Comparison of ENCODE assay signal across 32 mouse cellular contexts in genomic region chr11:96046793-96047192, GRCm38 (mm10). TPM values are rescaled to one million over a fixed set of nuclear protein-coding genes. Genes with fewer than 3 reads are reported as not detected.
DNase-seq lines count a peak whose midpoint lies in the region; ATAC-seq and TF ChIP-seq lines count a peak whose summit lies in the region.
"Had no signal": no experiment of that assay in that cellular context is flagged by ENCODE, and none has a peak within 500 bp of the region (broad histone marks: within the 10 kb centered on the region; RNA-seq: fewer than 3 reads in every experiment).

No protein-coding gene starts in this region.

- WGBS in limb, embryonic 15.5 days, result 74% methylated on average over 2 of the region's 2 CpGs
- WGBS in limb, embryonic 10.5 days, result 80% methylated on average over 2 of the region's 2 CpGs
- 60% methylated on average over 2 of the region's 2 CpGs for WGBS in liver, embryonic 15.5 days (ENCODE audit: insufficient replicate concordance)

- no peak overlapping the region for H3K9ac ChIP-seq in limb, embryonic 15.5 days
- no peak overlapping the region for H3K9ac ChIP-seq in ES-Bruce4 (ENCODE audit: low read depth, poor library complexity, severe bottlenecking)
- H3K9ac ChIP-seq in liver, embryonic 15.5 days, result no peak overlapping the region
- H3K9ac ChIP-seq: embryonic facial prominence, embryonic 12.5 days; forebrain, embryonic 12.5 days; forebrain, postnatal 0 days; kidney, embryonic 15.5 days; lung, embryonic 15.5 days had no signal

- no peak for ATAC-seq in limb, embryonic 15.5 days (ENCODE audit: insufficient number of reproducible peaks, low FRiP score, low TSS enrichment, low read depth)
- ATAC-seq in liver, embryonic 15.5 days (ENCODE audit: insufficient read depth), result no peak
- ATAC-seq: forebrain, postnatal 0 days; hindbrain, embryonic 16.5 days; midbrain, embryonic 16.5 days; Patski had no signal

- H3K27me3 ChIP-seq in limb, embryonic 15.5 days, result no peaks in the 10 kb centered on the region
- no peaks in the 10 kb centered on the region for H3K27me3 ChIP-seq in limb, embryonic 10.5 days (ENCODE audit: low read depth, poor library complexity, severe bottlenecking)
- H3K27me3 ChIP-seq in ES-Bruce4 (ENCODE audit: control insufficient read depth, insufficient read depth, low read length, poor library complexity, severe bottlenecking), result no peaks in the 10 kb centered on the region
- no peaks in the 10 kb centered on the region for H3K27me3 ChIP-seq in liver, embryonic 15.5 days
- H3K27me3 ChIP-seq: embryonic facial prominence, embryonic 12.5 days; forebrain, embryonic 12.5 days; kidney, embryonic 15.5 days; lung, embryonic 15.5 days; Patski had no signal

- no peak for TF ChIP-seq POLR2A in ES-Bruce4 (IDR thresholded peaks at IDR 0.05; ENCODE audit: insufficient read depth, low read length)
- 0 out of 2 replicates have a peak, but pooled peaks have one; percentile 6 for TF ChIP-seq POLR2A in cortical plate, adult 2 months (IDR thresholded peaks at IDR 0.05; ENCODE audit: extremely low read depth, insufficient read depth, low read length)

- TF ChIP-seq CTCF in ES-Bruce4 (IDR thresholded peaks at IDR 0.05; ENCODE audit: low read depth, low read length), result no peak
- no peak for TF ChIP-seq CTCF in cortical plate, adult 2 months (IDR thresholded peaks at IDR 0.05; ENCODE audit: extremely low read depth, insufficient read depth, low read length)

- H3K4me3 ChIP-seq in limb, embryonic 15.5 days, result no peak overlapping the region
- H3K4me3 ChIP-seq in limb, embryonic 10.5 days, result no peak overlapping the region
- H3K4me3 ChIP-seq in ES-Bruce4 (ENCODE audit: low read depth, low read length), result no peak overlapping the region
- no peak overlapping the region for H3K4me3 ChIP-seq in cortical plate, adult 2 months (ENCODE audit: insufficient read depth, low read length)
- H3K4me3 ChIP-seq in liver, embryonic 15.5 days (replicated peaks), result no peak overlapping the region
- H3K4me3 ChIP-seq: embryonic facial prominence, embryonic 12.5 days; erythroblast, embryonic 14.5 days; forebrain, embryonic 12.5 days; kidney, embryonic 15.5 days; lung, embryonic 15.5 days; midbrain, embryonic 10.5 days had no signal

- H3K27ac ChIP-seq in limb, embryonic 15.5 days, result peak overlapping the region; percentile 13; the same call in 1 of the 2 replicates
- H3K27ac ChIP-seq in limb, embryonic 10.5 days, result no peak overlapping the region
- peak overlapping the region; percentile 38; the same call in 1 of the 2 replicates for H3K27ac ChIP-seq in ES-Bruce4 (ENCODE audit: insufficient read depth, low read length)
- H3K27ac ChIP-seq in cortical plate, adult 2 months (ENCODE audit: insufficient read depth, low read length), result no peak overlapping the region
- H3K27ac ChIP-seq in liver, embryonic 15.5 days (replicated peaks), result peak overlapping the region; percentile 33
- H3K27ac ChIP-seq: embryonic facial prominence, embryonic 12.5 days; forebrain, embryonic 12.5 days; kidney, embryonic 15.5 days; lung, embryonic 15.5 days; midbrain, embryonic 10.5 days had no signal

- DNase-seq in limb, embryonic 10.5 days (ENCODE audit: low spot score), result no peak
- DNase-seq in cerebellum, adult 11-12 months, result no peak
- no peak for DNase-seq in cerebellum, adult 8-10 months
- no peak for DNase-seq in testis, postnatal 14 days (ENCODE audit: low spot score)
- DNase-seq: adrenal gland, postnatal 10 days; B cell, adult 2 months; cerebellum, adult 18-20 months; cerebellum, postnatal 25 days; forebrain, postnatal 0 days; kidney, postnatal 25 days; right cerebral cortex, postnatal 4 days; thymus, postnatal 4 days had no signal

- H3K4me2 ChIP-seq in limb, embryonic 15.5 days, result no peak overlapping the region
- no peak overlapping the region for H3K4me2 ChIP-seq in liver, embryonic 15.5 days
- H3K4me2 ChIP-seq: embryonic facial prominence, embryonic 12.5 days; forebrain, embryonic 12.5 days; kidney, embryonic 15.5 days; lung, embryonic 15.5 days had no signal

- peaks cover 75% of the 10 kb centered on the region for H3K36me3 ChIP-seq in limb, embryonic 15.5 days
- H3K36me3 ChIP-seq in limb, embryonic 10.5 days, result peaks cover 83% of the 10 kb centered on the region
- H3K36me3 ChIP-seq in ES-Bruce4 (ENCODE audit: control insufficient read depth, insufficient read depth, low read length, poor library complexity, severe bottlenecking), result peaks cover 72% of the 10 kb centered on the region
- H3K36me3 ChIP-seq in liver, embryonic 15.5 days (replicated peaks), result peaks cover 92% of the 10 kb centered on the region

- H3K4me1 ChIP-seq in limb, embryonic 15.5 days, result no peaks in the 10 kb centered on the region
- H3K4me1 ChIP-seq in limb, embryonic 10.5 days, result no peaks in the 10 kb centered on the region
- H3K4me1 ChIP-seq in ES-Bruce4 (ENCODE audit: control insufficient read depth, insufficient read depth, low read length), result no peaks in the 10 kb centered on the region
- no peaks in the 10 kb centered on the region for H3K4me1 ChIP-seq in cortical plate, adult 2 months (ENCODE audit: control insufficient read depth, insufficient read depth, low read length)
- peaks cover 9% of the 10 kb centered on the region; the same call in 1 of the 2 replicates for H3K4me1 ChIP-seq in liver, embryonic 15.5 days (replicated peaks)
- H3K4me1 ChIP-seq: embryonic facial prominence, embryonic 12.5 days; forebrain, embryonic 12.5 days; kidney, embryonic 15.5 days; lung, embryonic 15.5 days; midbrain, embryonic 10.5 days had no signal

- H3K9me3 ChIP-seq in limb, embryonic 15.5 days, result no peaks in the 10 kb centered on the region
- H3K9me3 ChIP-seq in limb, embryonic 10.5 days (replicated peaks), result no peaks in the 10 kb centered on the region
- no peaks in the 10 kb centered on the region for H3K9me3 ChIP-seq in ES-Bruce4 (replicated peaks; ENCODE audit: control insufficient read depth, insufficient read depth, low read length, poor library complexity, severe bottlenecking)
- no peaks in the 10 kb centered on the region for H3K9me3 ChIP-seq in liver, embryonic 15.5 days (replicated peaks)
- H3K9me3 ChIP-seq: embryonic facial prominence, embryonic 12.5 days; forebrain, embryonic 12.5 days; G1E; kidney, embryonic 15.5 days; lung, embryonic 15.5 days; midbrain, embryonic 10.5 days had no signal

- no peak for TF ChIP-seq EP300 in ES-Bruce4 (IDR thresholded peaks at IDR 0.05; ENCODE audit: insufficient read depth, low read depth, low read length)

RNA-seq across cellular contexts. Expression of gene Snf8, which starts 12.1 kb away (rescaled TPM):
- 89.0 and 99.0 TPM in 2 replicates for polyA plus RNA-seq in limb, embryonic 15.5 days (2015; fragmentation: Nextera tagmentation; extraction: Ambion mirVana)
- 108 TPM in 2 replicates for polyA plus RNA-seq in limb, embryonic 10.5 days (2016; fragmentation: Nextera tagmentation; extraction: Ambion mirVana)
- polyA plus RNA-seq in ES-Bruce4 (2011; ENCODE audit: insufficient read depth, insufficient read length, low read depth, missing spikeins), result 56.1 and 62.1 TPM in 2 replicates
- 94.2 and 96.9 TPM in 2 replicates for polyA plus RNA-seq in cortical plate, adult 2 months (2012; rRNA removed)
- 61.1 and 64.2 TPM in 2 replicates for polyA plus RNA-seq in liver, embryonic 15.5 days (2015; fragmentation: Nextera tagmentation; extraction: Ambion mirVana)

RNA-seq across cellular contexts. Expression of gene Ube2z, which starts 18.4 kb away (rescaled TPM):
- polyA plus RNA-seq in limb, embryonic 15.5 days (2015; fragmentation: Nextera tagmentation; extraction: Ambion mirVana), result 36.4 and 45.2 TPM in 2 replicates
- polyA plus RNA-seq in limb, embryonic 10.5 days (2016; fragmentation: Nextera tagmentation; extraction: Ambion mirVana), result 37.5 and 38.3 TPM in 2 replicates
- 85.7 and 86.6 TPM in 2 replicates for polyA plus RNA-seq in ES-Bruce4 (2011; ENCODE audit: insufficient read depth, insufficient read length, low read depth, missing spikeins)
- 47.7 and 49.4 TPM in 2 replicates for polyA plus RNA-seq in cortical plate, adult 2 months (2012; rRNA removed)
- 14.4 and 16.5 TPM in 2 replicates for polyA plus RNA-seq in liver, embryonic 15.5 days (2015; fragmentation: Nextera tagmentation; extraction: Ambion mirVana)

RNA-seq across cellular contexts. Expression of gene Gip, which starts 22.4 kb away (rescaled TPM):
- not detected in 2 replicates for polyA plus RNA-seq in limb, embryonic 15.5 days (2015; fragmentation: Nextera tagmentation; extraction: Ambion mirVana)
- not detected in 2 replicates for polyA plus RNA-seq in limb, embryonic 10.5 days (2016; fragmentation: Nextera tagmentation; extraction: Ambion mirVana)
- polyA plus RNA-seq in ES-Bruce4 (2011; ENCODE audit: insufficient read depth, insufficient read length, low read depth, missing spikeins), result not detected in 2 replicates
- not detected in 2 replicates for polyA plus RNA-seq in cortical plate, adult 2 months (2012; rRNA removed)
- polyA plus RNA-seq in liver, embryonic 15.5 days (2015; fragmentation: Nextera tagmentation; extraction: Ambion mirVana), result not detected in 2 replicates
- polyA plus RNA-seq: embryonic facial prominence, embryonic 12.5 days; erythroblast, embryonic 14.5 days; forebrain, embryonic 12.5 days; forebrain, postnatal 0 days; G1E; gonadal fat pad, adult 2 months; heart, embryonic 14.5 days; hindbrain, embryonic 11.5 days; hindbrain, embryonic 16.5 days; kidney, embryonic 15.5 days; limb, embryonic 14.5 days; lung, embryonic 15.5 days; midbrain, embryonic 10.5 days; midbrain, embryonic 16.5 days; neural tube, embryonic 11.5 days; Patski; spleen, adult 2 months had no signal

RNA-seq across cellular contexts. Expression of gene Atp5g1, which starts 28.7 kb away (rescaled TPM):
- 498 and 615 TPM in 2 replicates for polyA plus RNA-seq in limb, embryonic 15.5 days (2015; fragmentation: Nextera tagmentation; extraction: Ambion mirVana)
- 569 and 674 TPM in 2 replicates for polyA plus RNA-seq in limb, embryonic 10.5 days (2016; fragmentation: Nextera tagmentation; extraction: Ambion mirVana)
- polyA plus RNA-seq in ES-Bruce4 (2011; ENCODE audit: insufficient read depth, insufficient read length, low read depth, missing spikeins), result 184 and 191 TPM in 2 replicates
- 448 and 494 TPM in 2 replicates for polyA plus RNA-seq in cortical plate, adult 2 months (2012; rRNA removed)
- polyA plus RNA-seq in liver, embryonic 15.5 days (2015; fragmentation: Nextera tagmentation; extraction: Ambion mirVana), result 466 and 500 TPM in 2 replicates

RNA-seq across cellular contexts. Expression of gene Igf2bp1, which starts 41.1 kb away (rescaled TPM):
- polyA plus RNA-seq in limb, embryonic 15.5 days (2015; fragmentation: Nextera tagmentation; extraction: Ambion mirVana), result 38.8 and 41.4 TPM in 2 replicates
- 165 and 181 TPM in 2 replicates for polyA plus RNA-seq in limb, embryonic 10.5 days (2016; fragmentation: Nextera tagmentation; extraction: Ambion mirVana)
- polyA plus RNA-seq in ES-Bruce4 (2011; ENCODE audit: insufficient read depth, insufficient read length, low read depth, missing spikeins), result 379 and 392 TPM in 2 replicates
- polyA plus RNA-seq in cortical plate, adult 2 months (2012; rRNA removed), result 0.02 and 0.15 TPM in 2 replicates
- polyA plus RNA-seq in liver, embryonic 15.5 days (2015; fragmentation: Nextera tagmentation; extraction: Ambion mirVana), result 11.9 and 12.9 TPM in 2 replicates
- polyA plus RNA-seq: spleen, adult 2 months had no signal

Comparison
In these comparisons a context has a peak if more than half of its experiments do, and no peak if none do; other contexts are left out.
1. H3K27ac ChIP-seq: peak in limb, embryonic 15.5 days (single experiment), ES-Bruce4 (single experiment) and liver, embryonic 15.5 days (single experiment); none in limb, embryonic 10.5 days (single experiment) and cortical plate, adult 2 months (single experiment).